Mouse (Mus musculus): Measurements from ENCODE around the gene Klc4. TPM values are rescaled to one million over a fixed set of nuclear protein-coding genes. Genes with fewer than 3 reads are reported as not detected.
A peak's percentile ranks its signal among the peaks of the same experiment; 100 is the strongest.

Klc4 gene
- polyA plus RNA-seq, 1 experiment from 2014 or later: 31.0 TPM

DNA sequence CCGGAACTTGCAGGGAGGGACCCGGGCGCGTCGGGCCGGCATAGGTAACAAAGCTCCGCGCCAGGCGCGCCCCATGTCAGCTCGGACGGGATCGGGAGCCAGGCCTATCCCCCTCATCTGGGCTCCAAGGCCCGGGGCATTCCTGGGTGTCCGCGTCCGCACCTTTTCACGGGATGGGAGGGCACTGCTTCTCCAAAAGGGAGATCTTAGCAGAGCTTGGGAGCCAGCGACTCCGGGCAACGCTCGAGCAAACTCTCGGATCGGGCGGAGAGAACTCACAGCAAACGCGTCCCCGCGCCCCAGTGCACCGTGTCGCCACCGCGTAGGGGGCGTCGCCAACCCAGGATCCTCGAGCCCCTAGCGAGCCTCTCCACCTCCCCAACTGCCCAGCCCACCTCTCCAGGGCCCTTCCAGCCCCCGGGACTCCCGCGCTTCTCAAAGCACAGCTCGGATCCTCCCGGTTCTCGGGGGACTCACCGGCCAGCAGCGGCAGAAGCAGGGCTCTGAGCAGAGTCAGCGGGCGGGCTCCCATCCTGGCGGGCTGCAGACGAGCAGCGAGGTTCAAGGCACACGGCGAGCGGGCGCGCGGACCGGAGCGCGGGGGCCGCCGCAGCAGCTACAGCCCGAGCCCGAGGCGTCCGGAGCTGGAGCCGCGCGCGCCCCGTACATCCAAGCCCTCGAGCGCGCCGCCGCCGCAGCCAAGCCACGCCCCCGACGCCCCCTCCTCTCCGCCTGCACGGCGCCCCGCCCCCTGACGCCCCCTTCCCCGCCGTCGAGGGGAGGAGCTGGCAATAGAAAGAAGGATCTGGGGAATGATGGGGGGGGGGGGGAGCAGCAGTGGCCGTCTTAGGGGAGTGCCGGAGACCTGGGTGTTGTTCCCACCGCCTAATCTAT lies 16.8 kb downstream of the Klc4 start, which contains the start of gene Ptk7:
Gene Ptk7 (minus strand): TSS at position 714 of the 894 bp plus-strand sequence.
- Histone ChIP-seq H3K27ac (ENCODE audit: low read length) (peak within 1 kb of the TSS; percentile 99), H3K4me1 (ENCODE audit: control insufficient read depth, insufficient read depth, low read length) (peaks cover 43% of the 10 kb centered on the region), H3K4me3 (ENCODE audit: low read depth, low read length) (peak within 1 kb of the TSS; percentile 94), H3K36me3 (ENCODE audit: control insufficient read depth, insufficient read depth, low read length) (peaks cover 10% of the 10 kb centered on the region; the same call in 1 of the 2 replicates), H3K9me3 (ENCODE audit: control insufficient read depth, low read depth, low read length) (no peaks in the 10 kb centered on the region), H3K9ac (replicated peaks; ENCODE audit: low read depth, low read length) (peak within 1 kb of the TSS; percentile 97), H3K4me2 (replicated peaks; ENCODE audit: low read depth, low read length) (peak within 1 kb of the TSS; percentile 62), H3K27me3 (ENCODE audit: control insufficient read depth, insufficient read depth, low read length) (no peaks in the 10 kb centered on the region)
- peak; percentile 71 for ATAC-seq (ENCODE audit: insufficient number of reproducible peaks, insufficient read depth, low FRiP score, low read depth)
- under 1% methylated on average over 73 of the region's 90 CpGs for WGBS

DNA sequence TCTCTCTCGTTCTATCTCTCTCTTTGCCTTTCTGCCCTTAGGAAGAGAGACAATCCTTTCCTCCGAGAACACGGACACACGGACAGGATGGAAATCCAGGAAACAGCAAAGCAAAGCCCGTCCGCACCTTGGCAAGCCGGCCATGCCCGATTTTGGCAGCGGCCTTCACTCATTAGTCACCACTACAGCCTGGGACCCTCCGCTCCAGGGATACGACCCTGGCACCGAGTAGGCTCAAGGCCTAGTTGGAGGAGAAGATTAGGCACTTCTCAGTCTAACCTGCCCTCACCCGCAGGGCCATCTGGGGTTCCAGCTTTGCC lies 17.4 kb downstream of the Klc4 start:
- H3K27me3 ChIP-seq (ENCODE audit: control insufficient read depth, insufficient read depth, low read length): no peaks in the 10 kb centered on the region
- H3K27ac ChIP-seq (ENCODE audit: low read length): peak overlapping the region; percentile 99
- H3K9ac ChIP-seq (replicated peaks; ENCODE audit: low read depth, low read length): peak overlapping the region; percentile 97
- no peaks in the 10 kb centered on the region for H3K9me3 ChIP-seq (ENCODE audit: control insufficient read depth, low read depth, low read length)
- H3K4me3 ChIP-seq (ENCODE audit: low read depth, low read length): peak overlapping the region; percentile 94
- H3K4me2 ChIP-seq (replicated peaks; ENCODE audit: low read depth, low read length): peak overlapping the region; percentile 62
- WGBS: under 1% methylated on average over 12 of the region's 13 CpGs
- peaks cover 8% of the 10 kb centered on the region; the same call in 1 of the 2 replicates for H3K36me3 ChIP-seq (ENCODE audit: control insufficient read depth, insufficient read depth, low read length)
- H3K4me1 ChIP-seq (ENCODE audit: control insufficient read depth, insufficient read depth, low read length): peaks cover 50% of the 10 kb centered on the region
- no peak for ATAC-seq (ENCODE audit: insufficient number of reproducible peaks, insufficient read depth, low FRiP score, low read depth)

DNA sequence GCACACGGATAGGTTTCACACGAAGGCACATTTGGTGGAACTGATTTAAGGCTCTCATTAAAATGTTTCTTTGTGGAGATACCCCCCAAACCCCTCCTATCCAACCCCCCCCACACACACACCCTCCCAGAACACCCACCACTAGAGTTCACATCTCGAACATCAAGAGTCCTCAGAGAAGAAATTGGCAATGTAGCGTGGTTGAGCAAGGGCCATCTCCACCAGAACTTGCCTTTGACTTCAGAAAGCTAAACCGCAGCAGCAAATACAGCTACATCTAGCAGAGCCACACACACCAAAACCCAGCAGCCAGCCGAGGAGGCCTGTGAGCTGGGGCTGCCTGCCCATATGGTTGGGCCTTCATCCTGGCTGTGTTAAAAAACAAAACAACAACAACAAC lies 18.4 kb downstream of the Klc4 start:
- peaks cover 3% of the 10 kb centered on the region; the same call in 1 of the 2 replicates for H3K36me3 ChIP-seq (ENCODE audit: control insufficient read depth, insufficient read depth, low read length)
- H3K4me1 ChIP-seq (ENCODE audit: control insufficient read depth, insufficient read depth, low read length): peaks cover 60% of the 10 kb centered on the region
- peak overlapping the region; percentile 62 for H3K4me2 ChIP-seq (replicated peaks; ENCODE audit: low read depth, low read length)
- peak overlapping the region; percentile 97 for H3K9ac ChIP-seq (replicated peaks; ENCODE audit: low read depth, low read length)
- H3K27ac ChIP-seq (ENCODE audit: low read length): peak overlapping the region; percentile 6; the same call in 1 of the 2 replicates
- no peaks in the 10 kb centered on the region for H3K27me3 ChIP-seq (ENCODE audit: control insufficient read depth, insufficient read depth, low read length)
- 33% methylated on average over 6 of the region's 6 CpGs for WGBS
- ATAC-seq (ENCODE audit: insufficient number of reproducible peaks, insufficient read depth, low FRiP score, low read depth): no peak
- peak overlapping the region; percentile 94 for H3K4me3 ChIP-seq (ENCODE audit: low read depth, low read length)
- H3K9me3 ChIP-seq (ENCODE audit: control insufficient read depth, low read depth, low read length): no peaks in the 10 kb centered on the region

DNA sequence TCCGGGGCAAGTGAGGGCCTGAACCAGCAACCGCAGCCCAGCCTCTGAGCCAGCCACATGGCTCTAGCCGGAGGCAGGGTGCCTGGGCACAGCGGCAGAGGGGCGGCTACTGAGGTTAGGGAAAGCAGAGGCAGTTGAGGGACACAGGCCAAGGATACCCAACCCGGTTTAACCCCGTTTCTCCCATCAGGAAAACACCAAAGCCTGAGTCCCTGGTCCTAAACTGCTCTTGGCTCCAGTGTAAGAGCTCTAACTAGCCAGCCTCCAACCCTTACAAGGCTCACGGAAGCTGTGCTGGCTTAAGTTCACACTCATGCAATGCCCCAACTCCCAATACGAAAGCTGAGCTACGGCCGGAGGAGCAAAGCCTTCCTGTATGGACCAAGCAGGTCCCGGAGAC lies 21.2 kb downstream of the Klc4 start:
- Histone ChIP-seq H3K4me1 (ENCODE audit: control insufficient read depth, insufficient read depth, low read length) (peaks cover 73% of the 10 kb centered on the region), H3K9me3 (ENCODE audit: control insufficient read depth, low read depth, low read length) (no peaks in the 10 kb centered on the region), H3K27ac (ENCODE audit: low read length) (peak overlapping the region; percentile 64), H3K27me3 (ENCODE audit: control insufficient read depth, insufficient read depth, low read length) (no peaks in the 10 kb centered on the region), H3K4me2 (replicated peaks; ENCODE audit: low read depth, low read length) (peak overlapping the region; percentile 22), H3K9ac (replicated peaks; ENCODE audit: low read depth, low read length) (no peak overlapping the region; the same call in 1 of the 2 replicates), H3K4me3 (ENCODE audit: low read depth, low read length) (no peak overlapping the region), H3K36me3 (ENCODE audit: control insufficient read depth, insufficient read depth, low read length) (no peaks in the 10 kb centered on the region)
- 54% methylated on average over 12 of the region's 12 CpGs for WGBS
- no peak for ATAC-seq (ENCODE audit: insufficient number of reproducible peaks, insufficient read depth, low FRiP score, low read depth)

DNA sequence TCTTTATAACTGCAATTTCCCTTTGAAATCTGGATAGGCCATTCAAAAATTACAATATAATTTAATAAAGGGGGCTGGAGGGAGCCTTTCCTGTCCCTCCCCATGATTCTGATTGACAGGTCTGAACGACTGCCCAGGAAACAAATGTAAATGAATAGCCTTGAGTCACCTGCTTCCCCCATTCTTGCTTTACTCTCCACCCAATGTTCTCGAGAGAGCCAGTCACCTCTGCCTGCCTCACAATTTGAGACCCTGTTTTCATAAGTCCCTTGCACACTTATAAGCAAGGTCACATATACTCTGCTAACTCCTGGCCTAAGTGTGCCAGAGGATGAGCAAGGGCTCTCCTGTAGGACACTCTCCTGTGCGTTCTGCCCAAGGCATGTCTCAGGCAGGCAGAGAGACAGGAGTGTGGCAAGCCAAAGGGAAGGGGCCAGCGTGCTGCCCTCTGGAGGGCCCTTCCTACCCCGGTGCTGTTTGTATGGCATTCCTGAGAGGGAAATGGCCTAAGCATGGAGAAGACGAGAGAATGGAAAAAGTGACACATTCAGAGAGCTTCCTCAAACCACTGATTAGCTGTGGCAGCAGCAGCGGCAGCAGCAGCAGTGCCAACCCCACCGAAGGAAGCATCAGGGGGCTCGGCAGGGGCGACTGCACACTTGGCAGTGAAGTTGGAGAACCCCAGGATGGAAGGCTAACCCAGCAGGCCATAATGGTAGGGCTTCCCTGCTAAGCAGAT lies 21.8 kb downstream of the Klc4 start:
- H3K4me3 ChIP-seq (ENCODE audit: low read depth, low read length): no peak overlapping the region

DNA sequence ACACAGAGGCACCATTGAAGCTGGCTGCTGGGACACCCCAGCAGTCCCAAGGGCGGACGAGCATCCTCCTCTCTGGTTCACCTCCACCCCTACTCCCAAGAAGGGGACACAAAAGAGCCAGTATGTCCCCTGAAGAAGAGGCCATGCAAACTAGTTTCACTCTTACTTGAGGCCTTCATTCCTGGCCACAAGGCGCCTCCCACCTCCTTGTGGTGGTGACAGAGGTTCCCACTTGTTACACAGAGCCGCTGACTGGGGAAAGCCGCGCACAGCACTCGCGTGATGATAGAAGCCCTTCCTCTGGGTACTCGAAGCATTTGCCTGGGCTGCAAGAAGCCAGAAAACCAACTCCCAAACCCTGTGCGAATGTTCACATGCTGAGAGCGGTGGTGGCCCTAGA lies 23.6 kb downstream of the Klc4 start:
- Histone ChIP-seq H3K27ac (ENCODE audit: low read length) (peak overlapping the region; percentile 58; the same call in 1 of the 2 replicates), H3K27me3 (ENCODE audit: control insufficient read depth, insufficient read depth, low read length) (no peaks in the 10 kb centered on the region), H3K4me2 (replicated peaks; ENCODE audit: low read depth, low read length) (no peak overlapping the region), H3K4me3 (ENCODE audit: low read depth, low read length) (no peak overlapping the region), H3K9me3 (ENCODE audit: control insufficient read depth, low read depth, low read length) (no peaks in the 10 kb centered on the region), H3K36me3 (ENCODE audit: control insufficient read depth, insufficient read depth, low read length) (no peaks in the 10 kb centered on the region), H3K9ac (replicated peaks; ENCODE audit: low read depth, low read length) (no peak overlapping the region), H3K4me1 (ENCODE audit: control insufficient read depth, insufficient read depth, low read length) (peaks cover 94% of the 10 kb centered on the region)
- 63% methylated on average over 11 of the region's 11 CpGs for WGBS
- no peak for ATAC-seq (ENCODE audit: insufficient number of reproducible peaks, insufficient read depth, low FRiP score, low read depth)

More for the DNA sequence above, 21.8 kb downstream of the Klc4 start:
- ATAC-seq (ENCODE audit: insufficient number of reproducible peaks, insufficient read depth, low FRiP score, low read depth): no peak
- H3K27me3 ChIP-seq (ENCODE audit: control insufficient read depth, insufficient read depth, low read length): no peaks in the 10 kb centered on the region
- peak overlapping the region; percentile 22 for H3K4me2 ChIP-seq (replicated peaks; ENCODE audit: low read depth, low read length)
- H3K9ac ChIP-seq (replicated peaks; ENCODE audit: low read depth, low read length): no peak overlapping the region; the same call in 1 of the 2 replicates
- H3K36me3 ChIP-seq (ENCODE audit: control insufficient read depth, insufficient read depth, low read length): no peaks in the 10 kb centered on the region
- peak overlapping the region; percentile 64 for H3K27ac ChIP-seq (ENCODE audit: low read length)
- no peaks in the 10 kb centered on the region for H3K9me3 ChIP-seq (ENCODE audit: control insufficient read depth, low read depth, low read length)
- H3K4me1 ChIP-seq (ENCODE audit: control insufficient read depth, insufficient read depth, low read length): peaks cover 79% of the 10 kb centered on the region
- WGBS: 28% methylated on average over 10 of the region's 10 CpGs

DNA sequence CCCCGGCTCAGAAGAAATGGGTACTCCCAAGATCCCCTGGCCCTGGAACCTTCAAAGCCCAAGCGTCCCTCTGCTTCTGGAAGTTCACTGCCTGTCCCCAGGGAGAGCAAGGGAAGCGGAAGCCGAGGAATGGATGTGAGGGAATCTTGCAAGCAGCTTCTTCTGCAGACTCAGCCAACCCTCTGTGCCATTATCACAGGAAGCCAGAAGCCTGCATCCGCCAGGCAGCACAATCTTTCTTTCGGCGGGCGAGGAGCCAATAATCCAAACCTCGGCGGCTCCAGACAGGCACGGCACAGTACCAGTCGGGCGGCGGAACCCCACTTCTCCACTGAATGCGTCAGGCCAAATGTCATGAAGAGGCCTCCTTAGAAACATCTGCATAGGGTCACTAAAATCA lies 24.5 kb downstream of the Klc4 start:
- Histone ChIP-seq H3K4me2 (replicated peaks; ENCODE audit: low read depth, low read length) (no peak overlapping the region), H3K4me1 (ENCODE audit: control insufficient read depth, insufficient read depth, low read length) (peaks cover 89% of the 10 kb centered on the region), H3K27me3 (ENCODE audit: control insufficient read depth, insufficient read depth, low read length) (no peaks in the 10 kb centered on the region), H3K9ac (replicated peaks; ENCODE audit: low read depth, low read length) (no peak overlapping the region), H3K36me3 (ENCODE audit: control insufficient read depth, insufficient read depth, low read length) (no peaks in the 10 kb centered on the region), H3K4me3 (ENCODE audit: low read depth, low read length) (no peak overlapping the region), H3K9me3 (ENCODE audit: control insufficient read depth, low read depth, low read length) (no peaks in the 10 kb centered on the region), H3K27ac (ENCODE audit: low read length) (peak overlapping the region; percentile 53; the same call in 1 of the 2 replicates)
- no peak for ATAC-seq (ENCODE audit: insufficient number of reproducible peaks, insufficient read depth, low FRiP score, low read depth)
- WGBS: 36% methylated on average over 15 of the region's 15 CpGs

DNA sequence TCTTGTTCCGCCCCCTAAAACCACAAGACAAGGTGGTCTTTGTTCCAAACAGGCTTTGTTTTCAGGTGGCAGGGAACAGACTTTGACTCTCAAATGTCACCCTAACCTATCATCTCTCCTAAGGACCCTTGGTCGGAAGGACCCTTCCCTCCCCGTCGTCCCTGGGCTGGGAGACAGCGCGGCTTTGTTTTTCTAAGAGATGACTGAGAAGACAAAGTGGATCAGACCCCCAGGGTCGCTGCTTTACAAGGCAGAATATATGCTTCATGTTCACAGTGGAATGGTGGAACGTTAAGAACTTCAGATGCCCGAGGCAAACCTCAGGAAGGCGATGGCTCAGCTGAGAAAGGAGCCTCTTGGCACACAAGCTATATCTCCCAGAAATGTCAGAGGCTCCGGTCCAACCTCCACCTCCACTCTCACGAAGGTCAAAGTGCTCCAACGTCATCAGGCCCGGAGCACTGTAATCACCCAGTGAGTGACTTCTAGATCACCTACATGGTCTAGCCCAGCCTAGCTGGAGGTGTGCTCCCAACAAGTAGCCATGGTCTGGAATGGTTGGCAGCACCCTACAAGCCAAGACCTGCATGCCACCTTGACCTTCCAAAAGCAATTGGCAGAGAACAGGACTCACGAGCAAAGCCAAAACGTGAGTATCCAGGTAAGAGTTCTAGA lies 26.0 kb downstream of the Klc4 start:
- no peak for ATAC-seq (ENCODE audit: insufficient number of reproducible peaks, insufficient read depth, low FRiP score, low read depth)
- H3K4me1 ChIP-seq (ENCODE audit: control insufficient read depth, insufficient read depth, low read length): peaks cover 82% of the 10 kb centered on the region
- H3K27me3 ChIP-seq (ENCODE audit: control insufficient read depth, insufficient read depth, low read length): no peaks in the 10 kb centered on the region
- H3K9ac ChIP-seq (replicated peaks; ENCODE audit: low read depth, low read length): peak overlapping the region; percentile 30; the same call in 1 of the 2 replicates
- WGBS: 27% methylated on average over 16 of the region's 16 CpGs
- peak overlapping the region; percentile 43 for H3K4me2 ChIP-seq (replicated peaks; ENCODE audit: low read depth, low read length)
- peak overlapping the region; percentile 97 for H3K27ac ChIP-seq (ENCODE audit: low read length)
- no peaks in the 10 kb centered on the region for H3K9me3 ChIP-seq (ENCODE audit: control insufficient read depth, low read depth, low read length)
- no peaks in the 10 kb centered on the region for H3K36me3 ChIP-seq (ENCODE audit: control insufficient read depth, insufficient read depth, low read length)
- peak overlapping the region; percentile 12; the same call in 1 of the 2 replicates for H3K4me3 ChIP-seq (ENCODE audit: low read depth, low read length)
